Mouse (Mus musculus) megakaryocyte, embryonic 14.5 days (primary cell): ENCODE results near the gene Vwa8. TPM values are rescaled to one million over a fixed set of nuclear protein-coding genes. Genes with fewer than 3 reads are reported as not detected.

Experiments
- H3K27me3 ChIP-seq: replicated peaks from 2 replicates; pipeline ENCODE3; 2012; ENCODE audit warnings: inconsistent platforms
- H3K36me3 ChIP-seq: replicated peaks from 2 replicates; pipeline ENCODE3; 2012; ENCODE audit warnings: low read length, inconsistent platforms, mixed read lengths
- H3K4me1 ChIP-seq: 2 replicates; pipeline ENCODE4 v1.6.1; 2012; ENCODE audit warnings: inconsistent platforms
- H3K4me3 ChIP-seq: replicated peaks from 2 replicates; pipeline ENCODE3; 2012; ENCODE audit warnings: moderate library complexity, mild to moderate bottlenecking, inconsistent platforms
- H3K9me3 ChIP-seq: 2 replicates; pipeline ENCODE4 v1.6.1; 2012; ENCODE audit warnings: inconsistent platforms
- FLI1 ChIP-seq: IDR thresholded peaks from 2 replicates; pipeline ENCODE4 v1.6.1; 2012; ENCODE audit warnings: low read length, inconsistent platforms, mixed read lengths
- GATA1 ChIP-seq: IDR thresholded peaks from 3 replicates; pipeline ENCODE4 v1.6.1; 2012; ENCODE audit warnings: mixed read lengths, low read length, inconsistent platforms, borderline replicate concordance
- polyA plus RNA-seq: library from polyadenylated mRNA; stranded (reverse); fragments of >175 nt; gene quantifications from 2 replicates; pipeline ENCODE4 v1.2.3, GENCODE M21; 2012; ENCODE audit warnings: low replicate concordance; ENCODE audit not compliant: insufficient read depth

Gene Vwa8
- polyA plus RNA-seq, 1 experiment, result 0.75 TPM

DNA sequence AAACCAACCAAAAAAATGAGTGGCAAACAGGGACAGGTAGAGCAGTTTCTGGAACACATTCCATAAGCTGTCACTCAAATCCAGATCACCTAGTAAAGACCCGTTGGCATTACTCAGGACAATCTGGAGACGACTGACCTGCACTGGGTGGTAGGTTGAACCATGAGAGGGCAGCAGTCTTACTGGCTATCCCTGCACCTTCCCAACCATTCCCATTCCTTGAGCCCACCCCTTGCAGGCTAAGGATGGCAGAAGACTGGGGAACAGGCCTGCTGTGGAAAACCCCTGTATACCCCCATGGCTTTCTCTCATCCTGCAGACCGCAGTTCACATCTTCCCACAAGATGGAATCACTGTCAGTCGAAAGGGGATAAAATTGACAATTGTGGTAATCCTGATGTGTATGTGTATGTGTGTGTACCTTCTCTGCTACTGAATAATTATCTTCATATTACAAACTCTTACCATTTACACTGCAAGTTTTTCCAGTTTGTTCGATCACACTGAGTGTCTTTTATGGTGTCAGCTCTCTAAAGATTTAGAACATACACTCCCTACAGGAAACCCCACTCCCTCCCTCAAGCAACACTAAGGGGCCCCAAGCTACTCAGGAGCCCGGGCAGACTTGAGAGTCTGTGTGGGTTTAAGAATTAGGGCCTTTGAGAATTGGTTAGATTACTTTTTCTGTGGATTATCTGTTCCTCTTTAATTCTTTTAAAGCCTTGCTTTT lies 393.0 kb downstream of the Vwa8 start:
- peaks cover 7% of the 10 kb centered on the region for H3K9me3 ChIP-seq
- H3K4me1 ChIP-seq, result peaks cover 63% of the 10 kb centered on the region
- H3K27me3 ChIP-seq, result no peaks in the 10 kb centered on the region
- H3K36me3 ChIP-seq, result no peaks in the 10 kb centered on the region
- H3K4me3 ChIP-seq, result no peak overlapping the region
- TF ChIP-seq FLI1, result no peak
- TF ChIP-seq GATA1, result no peak

DNA sequence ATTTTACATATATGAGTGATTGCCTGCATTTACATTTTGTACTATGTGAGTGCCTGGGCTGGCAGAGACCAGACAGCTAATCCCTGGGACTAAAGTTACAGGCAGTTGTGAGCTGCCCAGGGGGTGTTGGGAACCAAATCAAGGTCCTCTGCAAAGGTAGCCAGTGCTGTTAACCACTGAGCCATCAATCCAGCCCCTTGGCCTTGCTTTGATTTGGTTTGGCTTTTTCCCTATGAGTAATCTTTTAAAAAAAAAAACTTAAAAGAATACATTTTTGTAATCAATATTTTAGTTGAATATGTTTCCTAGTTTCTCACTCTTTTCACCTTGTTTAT lies 393.5 kb downstream of the Vwa8 start:
- TF ChIP-seq FLI1 (no peak), GATA1 (no peak)
- H3K36me3 ChIP-seq, result no peaks in the 10 kb centered on the region
- H3K4me1 ChIP-seq, result peaks cover 57% of the 10 kb centered on the region
- H3K9me3 ChIP-seq, result peaks cover 7% of the 10 kb centered on the region
- no peak overlapping the region for H3K4me3 ChIP-seq
- no peaks in the 10 kb centered on the region for H3K27me3 ChIP-seq

DNA sequence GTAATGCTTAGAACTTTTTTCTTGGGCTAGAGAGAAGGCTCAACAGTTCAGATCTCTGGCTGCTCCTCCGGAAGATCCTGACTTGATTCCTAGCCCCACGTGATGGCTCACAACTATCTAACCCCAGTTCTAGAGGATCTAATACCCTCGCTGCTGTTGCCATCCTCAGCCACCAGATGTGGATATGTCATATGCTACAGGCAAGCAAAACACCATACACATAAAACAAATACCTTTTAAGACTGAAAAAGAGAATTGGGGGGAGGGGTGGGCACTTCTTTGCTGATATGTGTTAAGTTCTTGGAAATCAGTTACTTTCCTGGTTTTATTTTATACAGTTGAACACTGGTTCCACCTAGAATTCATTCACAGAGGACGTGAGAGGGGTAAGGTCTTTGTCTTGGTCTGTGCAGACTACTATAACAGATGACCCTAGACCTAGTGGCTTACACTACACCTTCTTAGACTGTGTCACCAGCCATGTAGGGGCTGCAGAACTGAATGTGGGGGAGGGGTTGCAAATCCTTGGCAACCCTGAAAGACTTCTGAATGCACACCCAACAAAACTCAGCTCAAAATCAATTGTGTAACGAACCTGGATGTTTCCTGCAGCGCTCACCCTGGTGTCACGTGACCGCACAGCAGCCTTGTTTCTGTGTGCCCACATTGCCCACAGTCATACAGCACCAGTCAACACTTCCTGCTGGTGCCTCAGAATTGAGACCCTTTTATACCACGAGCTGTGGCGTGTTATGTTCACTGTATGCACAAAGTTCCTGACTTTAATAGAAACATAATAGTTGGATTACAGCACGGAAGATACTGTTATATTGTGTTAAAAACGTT lies 394.4 kb downstream of the Vwa8 start:
- Histone ChIP-seq H3K36me3 (no peaks in the 10 kb centered on the region), H3K27me3 (no peaks in the 10 kb centered on the region), H3K4me1 (peaks cover 53% of the 10 kb centered on the region), H3K9me3 (peaks cover 7% of the 10 kb centered on the region), H3K4me3 (peak overlapping the region; percentile 76)
- TF ChIP-seq GATA1, result no peak
- TF ChIP-seq FLI1, result no peak

DNA sequence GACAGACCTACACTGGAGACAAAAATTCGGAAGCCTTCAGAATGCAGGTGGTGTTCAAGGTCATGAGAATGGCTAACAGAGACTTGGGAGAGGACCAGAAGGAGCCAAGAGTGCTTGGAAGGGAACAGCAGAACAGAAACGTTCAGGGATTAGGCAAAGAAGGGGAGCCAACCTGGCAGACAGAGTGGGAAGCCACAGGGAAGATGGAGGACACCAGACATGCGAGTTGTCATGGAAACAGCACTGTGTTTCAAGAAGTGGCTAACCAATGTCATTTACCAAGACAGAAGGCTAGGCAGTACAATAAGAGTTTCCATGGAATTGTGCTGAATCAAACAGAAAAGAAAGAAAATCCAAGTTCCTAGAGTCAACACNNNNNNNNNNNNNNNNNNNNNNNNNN lies 395.7 kb downstream of the Vwa8 start:
- Histone ChIP-seq H3K4me1 (peaks cover 46% of the 10 kb centered on the region), H3K4me3 (no peak overlapping the region), H3K9me3 (peaks cover 7% of the 10 kb centered on the region), H3K36me3 (no peaks in the 10 kb centered on the region), H3K27me3 (no peaks in the 10 kb centered on the region)
- TF ChIP-seq GATA1 (no peak), FLI1 (no peak)

DNA sequence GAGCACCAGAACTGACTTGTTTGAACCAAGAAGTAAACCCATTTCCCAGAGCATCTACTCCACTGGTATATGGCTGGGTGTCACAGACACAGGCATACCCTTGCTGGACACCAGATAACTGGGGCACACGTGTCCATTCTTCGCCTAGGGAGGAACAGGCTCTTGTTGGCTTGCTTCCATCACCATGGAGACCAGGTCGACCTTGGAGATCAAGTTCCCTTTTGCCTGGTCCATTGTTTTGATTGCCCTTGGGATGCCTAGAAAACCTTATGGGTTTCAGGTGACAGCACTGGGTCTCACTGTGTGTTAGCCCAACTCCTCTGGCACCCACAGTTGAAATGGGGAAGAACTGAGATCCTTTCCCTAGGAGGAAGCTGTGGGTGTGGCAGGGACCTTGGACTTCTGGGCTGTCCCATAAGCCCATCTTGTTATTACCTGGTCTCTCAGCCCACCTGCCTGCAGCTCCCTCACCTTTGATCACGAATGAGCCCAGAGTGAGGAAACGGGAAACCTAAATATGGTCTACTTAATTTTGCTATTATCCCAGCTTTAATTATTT lies 403.0 kb downstream of the Vwa8 start:
- TF ChIP-seq GATA1 (no peak), FLI1 (no peak)
- H3K4me3 ChIP-seq, result no peak overlapping the region
- H3K27me3 ChIP-seq, result no peaks in the 10 kb centered on the region
- peaks cover 9% of the 10 kb centered on the region for H3K4me1 ChIP-seq
- H3K36me3 ChIP-seq, result no peaks in the 10 kb centered on the region
- no peaks in the 10 kb centered on the region for H3K9me3 ChIP-seq

Other genes starting within 250 kb of the Vwa8 start
- 0.01 and 0.17 TPM in 2 replicates for gene Dgkh, start 116.3 kb upstream of the Vwa8 start, polyA plus RNA-seq